Mouse (Mus musculus) myocyte (in vitro differentiated cells): Measurements from ENCODE around the gene Fyn.

Experiments used
- E2F4 ChIP-seq: IDR thresholded peaks from one replicate; pipeline ENCODE4 v1.6.1; 2011; ENCODE audit warnings: mild to moderate bottlenecking, control low read depth, moderate library complexity; ENCODE audit not compliant: insufficient read depth
- POLR2A ChIP-seq: IDR thresholded peaks from one replicate; pipeline ENCODE4 v1.6.1; 2011; ENCODE audit warnings: low read depth, mild to moderate bottlenecking, control low read depth, moderate library complexity; ENCODE audit not compliant: insufficient read length
- TCF12 ChIP-seq: IDR thresholded peaks from one replicate; pipeline ENCODE4 v1.6.1; 2011; ENCODE audit warnings: mild to moderate bottlenecking, control low read depth; ENCODE audit not compliant: poor library complexity, insufficient read depth, severe bottlenecking
- USF1 ChIP-seq: IDR thresholded peaks from one replicate; pipeline ENCODE4 v1.6.1; 2011; ENCODE audit warnings: low read depth, mild to moderate bottlenecking, control low read depth, moderate library complexity

GRCm38 (mm10) chr10:39535347-39535746, 166.7 kb downstream of the Fyn start:
- no peak for TF ChIP-seq USF1
- no peak for TF ChIP-seq POLR2A
- no peak for TF ChIP-seq E2F4
- TF ChIP-seq TCF12, result no peak
